Mouse (Mus musculus): ENCODE results near the gene Tmem232.

DNA sequence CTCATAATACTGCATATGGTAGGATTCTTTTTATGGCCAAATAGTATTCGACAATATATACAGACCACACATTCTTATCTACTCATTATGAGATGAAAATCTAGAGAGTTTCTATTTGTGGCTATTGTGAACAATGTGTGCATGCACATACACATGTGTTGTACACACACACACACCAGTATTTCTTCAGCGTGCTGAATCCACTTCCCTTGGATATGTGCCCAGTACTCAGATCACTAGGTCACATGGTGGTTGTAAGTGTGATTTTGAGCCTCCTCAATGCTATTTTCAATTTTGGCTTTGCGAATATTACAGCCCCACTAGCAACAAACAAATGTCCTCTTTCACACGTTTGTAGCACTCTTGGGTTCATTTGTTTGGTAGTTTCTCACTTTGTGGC lies 200.6 kb downstream of the Tmem232 start:
- TF ChIP-seq CTCF (IDR thresholded peaks at IDR 0.05; ENCODE audit: low read depth, low read length) = no peak
- no peak for TF ChIP-seq POLR2AphosphoS5 (IDR thresholded peaks at IDR 0.05; ENCODE audit: insufficient replicate concordance, low read depth, low read length)
